ENCODE assay signal across 8 mouse cellular contexts in genomic region chr12:111705186-111705973, GRCm38 (mm10). TPM values are rescaled to one million over a fixed set of nuclear protein-coding genes. Genes with fewer than 3 reads are reported as not detected.
DNase-seq lines count a peak whose midpoint lies in the region; ATAC-seq and TF ChIP-seq lines count a peak whose summit lies in the region.

No protein-coding gene starts in this region.

- no peak for ATAC-seq in midbrain, postnatal 0 days (ENCODE audit: low FRiP score)
- ATAC-seq in midbrain, embryonic 16.5 days: no peak
- no peak for ATAC-seq in neural tube, embryonic 14.5 days (ENCODE audit: low read depth)

- no peaks in the 10 kb centered on the region for H3K9me3 ChIP-seq in midbrain, postnatal 0 days (ENCODE audit: low read length)
- no peaks in the 10 kb centered on the region for H3K9me3 ChIP-seq in midbrain, embryonic 16.5 days (replicated peaks; ENCODE audit: control insufficient read depth, low read length, poor library complexity, severe bottlenecking)
- H3K9me3 ChIP-seq in neural tube, embryonic 14.5 days (ENCODE audit: control insufficient read depth, low read length): no peaks in the 10 kb centered on the region

- TF ChIP-seq CTCF in midbrain, postnatal 0 days (IDR thresholded peaks at IDR 0.05): no peak

- H3K4me3 ChIP-seq in midbrain, postnatal 0 days (ENCODE audit: low read depth, low read length): no peak overlapping the region
- H3K4me3 ChIP-seq in midbrain, embryonic 16.5 days (ENCODE audit: low read depth, low read length): no peak overlapping the region
- no peak overlapping the region for H3K4me3 ChIP-seq in neural tube, embryonic 14.5 days (ENCODE audit: low read depth, low read length)

- no peak overlapping the region for H3K4me2 ChIP-seq in midbrain, postnatal 0 days (ENCODE audit: low read depth, low read length, poor library complexity, severe bottlenecking)
- H3K4me2 ChIP-seq in midbrain, embryonic 16.5 days (ENCODE audit: low read length): no peak overlapping the region
- no peak overlapping the region for H3K4me2 ChIP-seq in neural tube, embryonic 14.5 days (ENCODE audit: low read depth, low read length)

- no peak for DNase-seq in midbrain, postnatal 0 days (ENCODE audit: low spot score)
- peak; percentile 85 to 86 for DNase-seq in gastrocnemius, postnatal 36 days
- DNase-seq in kidney, adult 11 months: peak; percentile 83
- no peak for DNase-seq in cerebellum, adult 9-11 months
- DNase-seq in ovary, postnatal 10 days (ENCODE audit: low spot score): no peak
- DNase-seq in left cerebral cortex, postnatal 4 days: no peak

- 0 out of 2 replicates have a peak overlapping the region, but pooled peaks have one; percentile 33 for H3K9ac ChIP-seq in midbrain, postnatal 0 days (replicated peaks; ENCODE audit: low read length, poor library complexity, severe bottlenecking)
- H3K9ac ChIP-seq in midbrain, embryonic 16.5 days (ENCODE audit: low read depth, low read length): no peak overlapping the region
- H3K9ac ChIP-seq in neural tube, embryonic 14.5 days (replicated peaks; ENCODE audit: low read depth, low read length): no peak overlapping the region

- H3K27ac ChIP-seq in midbrain, postnatal 0 days (ENCODE audit: low read depth, low read length): no peak overlapping the region
- H3K27ac ChIP-seq in midbrain, embryonic 16.5 days (ENCODE audit: low read length): no peak overlapping the region
- H3K27ac ChIP-seq in neural tube, embryonic 14.5 days (ENCODE audit: low read depth, low read length): peak overlapping the region; percentile 28; the same call in 1 of the 2 replicates

- H3K4me1 ChIP-seq in midbrain, postnatal 0 days (ENCODE audit: insufficient read depth, low read length): no peaks in the 10 kb centered on the region
- H3K4me1 ChIP-seq in midbrain, embryonic 16.5 days (ENCODE audit: control insufficient read depth, insufficient read depth, low read length): no peaks in the 10 kb centered on the region
- H3K4me1 ChIP-seq in neural tube, embryonic 14.5 days (ENCODE audit: control insufficient read depth, insufficient read depth, low read length): peaks cover 5% of the 10 kb centered on the region; the same call in 1 of the 2 replicates

- 77% methylated on average over 15 of the region's 15 CpGs for WGBS in midbrain, postnatal 0 days
- WGBS in midbrain, embryonic 16.5 days: 81% methylated on average over 15 of the region's 15 CpGs
- WGBS in neural tube, embryonic 14.5 days: 75% methylated on average over 15 of the region's 15 CpGs

- intact Hi-C loops in gastrocnemius, postnatal 36 days (cut with DNase I): no loop called here
- intact Hi-C loops in left cerebral cortex, postnatal 4 days (cut with DNase I): loop anchor here (5.0 kb wide), 1 partner anchor 48 kb away; no protein-coding TSS in a partner anchor

- H3K27me3 ChIP-seq in midbrain, postnatal 0 days (ENCODE audit: insufficient read depth, low read length): no peaks in the 10 kb centered on the region
- no peaks in the 10 kb centered on the region for H3K27me3 ChIP-seq in midbrain, embryonic 16.5 days (ENCODE audit: control insufficient read depth, insufficient read depth, low read depth, low read length)
- no peaks in the 10 kb centered on the region for H3K27me3 ChIP-seq in neural tube, embryonic 14.5 days (ENCODE audit: control insufficient read depth, insufficient read depth, low read length)

- H3K36me3 ChIP-seq in midbrain, postnatal 0 days (ENCODE audit: insufficient read depth, low read length): peaks cover 21% of the 10 kb centered on the region
- H3K36me3 ChIP-seq in midbrain, embryonic 16.5 days (ENCODE audit: control insufficient read depth, insufficient read depth, low read length): peaks cover 12% of the 10 kb centered on the region
- peaks cover 23% of the 10 kb centered on the region for H3K36me3 ChIP-seq in neural tube, embryonic 14.5 days (ENCODE audit: control insufficient read depth, insufficient read depth, low read length)

RNA-seq across cellular contexts. Expression of gene Bag5, which starts 7.7 kb away (rescaled TPM):
- 28.7 and 43.5 TPM in 2 replicates for total RNA-seq in midbrain, postnatal 0 days (2014; rRNA removed)
- polyA plus RNA-seq in midbrain, postnatal 0 days (2015; fragmentation: Nextera tagmentation; extraction: Ambion mirVana): 68.7 and 70.8 TPM in 2 replicates
- polyA plus RNA-seq in midbrain, embryonic 16.5 days (2015; fragmentation: Nextera tagmentation; extraction: Ambion mirVana): 70.4 and 71.8 TPM in 2 replicates
- 10 to 100 TPM; 12.4 to 13.5 TPM for total RNA-seq in gastrocnemius, postnatal 36 days (2021)
- 68.1 and 71.8 TPM in 2 replicates for polyA plus RNA-seq in neural tube, embryonic 14.5 days (2014; fragmentation: Nextera tagmentation; extraction: Ambion mirVana)
- 10 to 100 TPM; 42.0 to 43.6 TPM for total RNA-seq in left cerebral cortex, postnatal 4 days (2021)

RNA-seq across cellular contexts. Expression of gene Apopt1, which starts 7.7 kb away (rescaled TPM):
- 17.9 and 27.8 TPM in 2 replicates for total RNA-seq in midbrain, postnatal 0 days (2014; rRNA removed)
- 63.1 and 67.0 TPM in 2 replicates for polyA plus RNA-seq in midbrain, postnatal 0 days (2015; fragmentation: Nextera tagmentation; extraction: Ambion mirVana)
- polyA plus RNA-seq in midbrain, embryonic 16.5 days (2015; fragmentation: Nextera tagmentation; extraction: Ambion mirVana): 52.3 and 56.8 TPM in 2 replicates
- 10 to 100 TPM; 34.9 to 38.0 TPM for total RNA-seq in gastrocnemius, postnatal 36 days (2021)
- 65.7 and 69.6 TPM in 2 replicates for polyA plus RNA-seq in neural tube, embryonic 14.5 days (2014; fragmentation: Nextera tagmentation; extraction: Ambion mirVana)
- 10 to 100 TPM; 27.0 to 33.0 TPM for total RNA-seq in left cerebral cortex, postnatal 4 days (2021)

RNA-seq across cellular contexts. Expression of gene Trmt61a, which starts 27.5 kb away (rescaled TPM):
- 23.2 and 27.5 TPM in 2 replicates for total RNA-seq in midbrain, postnatal 0 days (2014; rRNA removed)
- polyA plus RNA-seq in midbrain, postnatal 0 days (2015; fragmentation: Nextera tagmentation; extraction: Ambion mirVana): 8.4 and 8.7 TPM in 2 replicates
- polyA plus RNA-seq in midbrain, embryonic 16.5 days (2015; fragmentation: Nextera tagmentation; extraction: Ambion mirVana): 9.8 and 10.4 TPM in 2 replicates
- total RNA-seq in gastrocnemius, postnatal 36 days (2021): 1 to 10 TPM; 1.8 to 4.1 TPM
- polyA plus RNA-seq in neural tube, embryonic 14.5 days (2014; fragmentation: Nextera tagmentation; extraction: Ambion mirVana): 4.3 and 5.0 TPM in 2 replicates
- total RNA-seq in left cerebral cortex, postnatal 4 days (2021): 10 to 100 TPM; 21.3 to 22.0 TPM

RNA-seq across cellular contexts. Expression of gene Ckb, which starts 33.2 kb away (rescaled TPM):
- 1,673 and 2,112 TPM in 2 replicates for total RNA-seq in midbrain, postnatal 0 days (2014; rRNA removed)
- 1,654 and 1,809 TPM in 2 replicates for polyA plus RNA-seq in midbrain, postnatal 0 days (2015; fragmentation: Nextera tagmentation; extraction: Ambion mirVana)
- polyA plus RNA-seq in midbrain, embryonic 16.5 days (2015; fragmentation: Nextera tagmentation; extraction: Ambion mirVana): 1,397 and 1,482 TPM in 2 replicates
- total RNA-seq in gastrocnemius, postnatal 36 days (2021): 1 to 10 TPM; 7.9 to 8.3 TPM
- 1,430 and 1,628 TPM in 2 replicates for polyA plus RNA-seq in neural tube, embryonic 14.5 days (2014; fragmentation: Nextera tagmentation; extraction: Ambion mirVana)
- 100 to 1,000 TPM; 638 to 668 TPM for total RNA-seq in left cerebral cortex, postnatal 4 days (2021)

RNA-seq across cellular contexts. Expression of gene Klc1, which starts 53.3 kb away (rescaled TPM):
- 509 and 579 TPM in 2 replicates for total RNA-seq in midbrain, postnatal 0 days (2014; rRNA removed)
- 653 and 669 TPM in 2 replicates for polyA plus RNA-seq in midbrain, postnatal 0 days (2015; fragmentation: Nextera tagmentation; extraction: Ambion mirVana)
- polyA plus RNA-seq in midbrain, embryonic 16.5 days (2015; fragmentation: Nextera tagmentation; extraction: Ambion mirVana): 665 and 671 TPM in 2 replicates
- total RNA-seq in gastrocnemius, postnatal 36 days (2021): 10 to 100 TPM; 55.2 to 59.3 TPM
- polyA plus RNA-seq in neural tube, embryonic 14.5 days (2014; fragmentation: Nextera tagmentation; extraction: Ambion mirVana): 598 and 669 TPM in 2 replicates
- 100 to 1,000 TPM; 716 to 729 TPM for total RNA-seq in left cerebral cortex, postnatal 4 days (2021)

Comparison
In these comparisons a context has a peak if more than half of its experiments do, and no peak if none do; other contexts are left out.
1. DNase-seq: peak in gastrocnemius, postnatal 36 days (2 of 2) and kidney, adult 11 months (single experiment); none in midbrain, postnatal 0 days (single experiment), cerebellum, adult 9-11 months (single experiment), ovary, postnatal 10 days (single experiment) and left cerebral cortex, postnatal 4 days (single experiment).